Mouse (Mus musculus): ENCODE results near the gene Gm2663.

DNA sequence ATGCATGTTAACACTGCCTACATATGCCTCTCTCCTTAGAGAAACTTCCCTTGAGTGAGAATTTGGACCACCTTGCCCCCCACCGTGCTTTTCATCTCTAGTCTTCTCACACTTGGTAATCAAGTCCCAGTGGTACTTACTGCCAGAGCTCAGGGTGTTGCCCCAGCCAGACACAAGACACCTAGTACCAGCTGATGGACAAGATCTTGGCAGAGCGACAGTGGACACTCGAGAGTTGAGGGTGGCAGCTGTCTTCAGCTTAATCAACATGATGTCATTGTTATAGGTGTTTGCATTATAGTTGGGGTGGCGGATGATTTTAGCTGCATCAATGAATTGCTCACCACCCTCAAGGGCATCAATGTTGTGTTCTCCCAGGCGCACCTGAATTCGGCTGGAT lies 33.5 kb upstream of the Gm2663 start:
- TF ChIP-seq CTCF (conservative IDR thresholded peaks at IDR 0.05; ENCODE audit: low read length): no peak
- no peak for TF ChIP-seq POU5F1 (IDR thresholded peaks at IDR 0.05; ENCODE audit: borderline replicate concordance, low read length)

Measured in E14TG2a.4 (cell line).